Mouse (Mus musculus): Measurements from ENCODE around the gene Ssr3. TPM values are rescaled to one million over a fixed set of nuclear protein-coding genes. Genes with fewer than 3 reads are reported as not detected.

Ssr3 gene
- polyA plus RNA-seq, 1 experiment from 2014 or later: 293 TPM

- Histone ChIP-seq H3K27ac (no peak overlapping the region), H3K27me3 (replicated peaks) (no peaks in the 10 kb centered on the region), H3K9me3 (no peaks in the 10 kb centered on the region), H3K9ac (no peak overlapping the region), H3K4me2 (no peak overlapping the region), H3K4me1 (no peaks in the 10 kb centered on the region), H3K4me3 (replicated peaks) (no peak overlapping the region), H3K36me3 (peaks cover 11% of the 10 kb centered on the region; the same call in 1 of the 2 replicates)
- no peak for ATAC-seq (ENCODE audit: insufficient read depth, low FRiP score, low read depth)
- 66% methylated on average over 4 of the region's 4 CpGs for WGBS
These were observed 24.5 kb downstream of the Ssr3 start for GRCm38 (mm10) chr3:65367944-65368343.

GRCm38 (mm10) chr3:65365921-65366710 lies 26.3 kb downstream of the Ssr3 start:
- H3K4me1 ChIP-seq: 0 out of 2 replicates have a peak, but pooled peaks cover under 1% of the 10 kb centered on the region
- H3K36me3 ChIP-seq: 0 out of 2 replicates have a peak, but pooled peaks cover 3% of the 10 kb centered on the region
- no peaks in the 10 kb centered on the region for H3K9me3 ChIP-seq
- ATAC-seq (ENCODE audit: insufficient read depth, low FRiP score, low read depth): no peak
- no peak overlapping the region for H3K27ac ChIP-seq
- H3K4me3 ChIP-seq (replicated peaks): no peak overlapping the region
- H3K9ac ChIP-seq: no peak overlapping the region
- no peak overlapping the region for H3K4me2 ChIP-seq
- 81% methylated on average over 10 of the region's 10 CpGs for WGBS
- H3K27me3 ChIP-seq (replicated peaks): no peaks in the 10 kb centered on the region

- H3K4me3 ChIP-seq (replicated peaks): no peak overlapping the region
- ATAC-seq (ENCODE audit: insufficient read depth, low FRiP score, low read depth): no peak
- H3K36me3 ChIP-seq: 0 out of 2 replicates have a peak, but pooled peaks cover 3% of the 10 kb centered on the region
- H3K9me3 ChIP-seq: no peaks in the 10 kb centered on the region
- 0 out of 2 replicates have a peak, but pooled peaks cover 3% of the 10 kb centered on the region for H3K4me1 ChIP-seq
- WGBS: 72% methylated on average over 6 of the region's 6 CpGs
- no peak overlapping the region for H3K9ac ChIP-seq
- no peaks in the 10 kb centered on the region for H3K27me3 ChIP-seq (replicated peaks)
- H3K4me2 ChIP-seq: no peak overlapping the region
- no peak overlapping the region for H3K27ac ChIP-seq
These were observed 27.2 kb downstream of the Ssr3 start for GRCm38 (mm10) chr3:65365184-65365583.

GRCm38 (mm10) chr3:65363438-65363837 lies 29.0 kb downstream of the Ssr3 start:
- H3K36me3 ChIP-seq: 0 out of 2 replicates have a peak, but pooled peaks cover 3% of the 10 kb centered on the region
- ATAC-seq (ENCODE audit: insufficient read depth, low FRiP score, low read depth): no peak
- H3K9ac ChIP-seq: no peak overlapping the region
- no peak overlapping the region for H3K4me2 ChIP-seq
- no peaks in the 10 kb centered on the region for H3K27me3 ChIP-seq (replicated peaks)
- 0 out of 2 replicates have a peak, but pooled peaks cover 3% of the 10 kb centered on the region for H3K4me1 ChIP-seq
- H3K9me3 ChIP-seq: no peaks in the 10 kb centered on the region
- H3K27ac ChIP-seq: no peak overlapping the region
- 88% methylated on average over 1 of the region's 1 CpGs for WGBS
- H3K4me3 ChIP-seq (replicated peaks): no peak overlapping the region

- H3K4me2 ChIP-seq: no peak overlapping the region
- H3K4me3 ChIP-seq (replicated peaks): no peak overlapping the region
- ATAC-seq (ENCODE audit: insufficient read depth, low FRiP score, low read depth): no peak
- H3K9me3 ChIP-seq: no peaks in the 10 kb centered on the region
- no peaks in the 10 kb centered on the region for H3K36me3 ChIP-seq
- H3K27ac ChIP-seq: no peak overlapping the region
- peaks cover 8% of the 10 kb centered on the region; the same call in 1 of the 2 replicates for H3K4me1 ChIP-seq
- no peaks in the 10 kb centered on the region for H3K27me3 ChIP-seq (replicated peaks)
- H3K9ac ChIP-seq: no peak overlapping the region
- WGBS: 32% methylated on average over 8 of the region's 8 CpGs
These were observed 32.1 kb downstream of the Ssr3 start for GRCm38 (mm10) chr3:65360163-65360969.

- peaks cover 9% of the 10 kb centered on the region; the same call in 1 of the 2 replicates for H3K4me1 ChIP-seq
- H3K27me3 ChIP-seq (replicated peaks): no peaks in the 10 kb centered on the region
- no peak overlapping the region for H3K4me2 ChIP-seq
- no peak for ATAC-seq (ENCODE audit: insufficient read depth, low FRiP score, low read depth)
- 82% methylated on average over 2 of the region's 2 CpGs for WGBS
- H3K27ac ChIP-seq: no peak overlapping the region
- no peaks in the 10 kb centered on the region for H3K9me3 ChIP-seq
- no peaks in the 10 kb centered on the region for H3K36me3 ChIP-seq
- H3K9ac ChIP-seq: no peak overlapping the region
- H3K4me3 ChIP-seq (replicated peaks): no peak overlapping the region
These were observed 33.6 kb downstream of the Ssr3 start for GRCm38 (mm10) chr3:65358841-65359240.

GRCm38 (mm10) chr3:65358275-65358674 lies 34.1 kb downstream of the Ssr3 start:
- H3K4me3 ChIP-seq (replicated peaks): no peak overlapping the region
- H3K9me3 ChIP-seq: no peaks in the 10 kb centered on the region
- H3K4me1 ChIP-seq: peaks cover 9% of the 10 kb centered on the region; the same call in 1 of the 2 replicates
- H3K4me2 ChIP-seq: no peak overlapping the region
- no peak overlapping the region for H3K27ac ChIP-seq
- H3K9ac ChIP-seq: no peak overlapping the region
- no peak for ATAC-seq (ENCODE audit: insufficient read depth, low FRiP score, low read depth)
- 53% methylated on average over 2 of the region's 2 CpGs for WGBS
- no peaks in the 10 kb centered on the region for H3K27me3 ChIP-seq (replicated peaks)
- no peaks in the 10 kb centered on the region for H3K36me3 ChIP-seq

GRCm38 (mm10) chr3:65355479-65355878 lies 36.9 kb downstream of the Ssr3 start:
- 36% methylated on average over 6 of the region's 6 CpGs for WGBS
- ATAC-seq (ENCODE audit: insufficient read depth, low FRiP score, low read depth): no peak
- H3K4me2 ChIP-seq: no peak overlapping the region
- H3K4me3 ChIP-seq (replicated peaks): no peak overlapping the region
- no peaks in the 10 kb centered on the region for H3K36me3 ChIP-seq
- H3K9me3 ChIP-seq: no peaks in the 10 kb centered on the region
- no peak overlapping the region for H3K9ac ChIP-seq
- peaks cover 6% of the 10 kb centered on the region; the same call in 1 of the 2 replicates for H3K4me1 ChIP-seq
- H3K27me3 ChIP-seq (replicated peaks): no peaks in the 10 kb centered on the region
- no peak overlapping the region for H3K27ac ChIP-seq

- no peaks in the 10 kb centered on the region for H3K36me3 ChIP-seq
- H3K27ac ChIP-seq: no peak overlapping the region
- WGBS: 72% methylated on average over 10 of the region's 10 CpGs
- H3K4me3 ChIP-seq (replicated peaks): no peak overlapping the region
- H3K4me2 ChIP-seq: no peak overlapping the region
- H3K27me3 ChIP-seq (replicated peaks): no peaks in the 10 kb centered on the region
- no peak for ATAC-seq (ENCODE audit: insufficient read depth, low FRiP score, low read depth)
- H3K9ac ChIP-seq: no peak overlapping the region
- peaks cover 6% of the 10 kb centered on the region; the same call in 1 of the 2 replicates for H3K4me1 ChIP-seq
- H3K9me3 ChIP-seq: no peaks in the 10 kb centered on the region
These were observed 39.0 kb downstream of the Ssr3 start for GRCm38 (mm10) chr3:65353263-65354037.

- Histone ChIP-seq H3K4me3 (replicated peaks) (no peak overlapping the region), H3K9me3 (no peaks in the 10 kb centered on the region), H3K36me3 (no peaks in the 10 kb centered on the region), H3K9ac (no peak overlapping the region), H3K4me1 (peaks cover 6% of the 10 kb centered on the region; the same call in 1 of the 2 replicates), H3K27ac (no peak overlapping the region), H3K4me2 (no peak overlapping the region), H3K27me3 (replicated peaks) (no peaks in the 10 kb centered on the region)
- peak; percentile 79 for ATAC-seq (ENCODE audit: insufficient read depth, low FRiP score, low read depth)
- 49% methylated on average over 4 of the region's 4 CpGs for WGBS
These were observed 39.9 kb downstream of the Ssr3 start for GRCm38 (mm10) chr3:65352278-65353127.

- no peak overlapping the region for H3K9ac ChIP-seq
- H3K4me3 ChIP-seq (replicated peaks): no peak overlapping the region
- WGBS: 69% methylated on average over 1 of the region's 1 CpGs
- no peak overlapping the region for H3K27ac ChIP-seq
- H3K9me3 ChIP-seq: no peaks in the 10 kb centered on the region
- H3K27me3 ChIP-seq (replicated peaks): no peaks in the 10 kb centered on the region
- ATAC-seq (ENCODE audit: insufficient read depth, low FRiP score, low read depth): no peak
- H3K4me2 ChIP-seq: no peak overlapping the region
- no peaks in the 10 kb centered on the region for H3K4me1 ChIP-seq
- no peaks in the 10 kb centered on the region for H3K36me3 ChIP-seq
These were observed 46.2 kb downstream of the Ssr3 start for GRCm38 (mm10) chr3:65346176-65346575.
